Mouse (Mus musculus) cerebellum, adult 11-12 months (tissue): ENCODE data around the gene Dnajc22.

Experiments used
- DNase-seq: peaks from one replicate; pipeline ENCODE4 v3.0.0; 2022

Dnajc22 gene

DNA sequence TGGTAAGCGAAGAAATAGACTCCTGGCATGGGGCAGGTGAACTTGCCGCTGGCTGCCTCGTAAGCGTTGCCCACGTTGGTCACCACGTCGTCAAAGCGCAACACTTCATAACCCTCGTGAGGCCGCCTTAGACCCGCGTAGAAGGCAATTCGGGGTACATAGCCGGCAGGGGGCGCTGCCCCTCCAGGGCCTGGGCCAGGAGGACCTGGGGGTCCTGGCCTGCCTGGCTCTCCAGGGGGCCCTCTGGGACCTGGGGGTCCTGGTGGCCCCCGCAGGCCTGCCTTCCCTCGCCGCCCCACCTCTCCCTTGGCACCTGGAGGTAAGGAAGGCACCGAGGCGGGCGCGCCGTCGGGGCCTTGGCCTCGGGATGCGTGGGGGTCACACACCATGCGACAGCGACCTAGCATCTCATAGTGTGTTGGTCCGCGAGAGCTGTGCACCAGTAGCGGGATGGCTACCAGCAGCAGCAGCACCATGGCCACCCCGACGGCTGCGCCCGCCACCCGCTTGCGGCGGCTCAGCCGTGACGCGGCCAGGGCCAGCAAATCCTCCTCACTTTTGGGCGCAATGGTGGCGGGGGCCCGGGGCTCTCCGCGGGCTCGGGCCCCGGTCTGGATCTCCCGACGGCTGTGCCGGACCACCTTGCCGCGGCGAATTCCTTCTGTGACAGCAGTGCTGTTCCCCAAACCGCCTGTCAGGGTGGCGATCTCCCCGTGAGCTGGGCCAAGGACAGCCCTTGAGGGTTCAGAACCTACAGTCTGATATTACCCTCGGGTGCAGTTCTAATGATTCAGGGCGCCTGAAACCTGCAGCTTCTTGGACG, 5.5 kb upstream of the Dnajc22 start, which contains the start of gene C1ql4:
Gene C1ql4 (minus strand): TSS at position 565 of the 823 bp plus-strand sequence.
- DNase-seq = no peak

DNA sequence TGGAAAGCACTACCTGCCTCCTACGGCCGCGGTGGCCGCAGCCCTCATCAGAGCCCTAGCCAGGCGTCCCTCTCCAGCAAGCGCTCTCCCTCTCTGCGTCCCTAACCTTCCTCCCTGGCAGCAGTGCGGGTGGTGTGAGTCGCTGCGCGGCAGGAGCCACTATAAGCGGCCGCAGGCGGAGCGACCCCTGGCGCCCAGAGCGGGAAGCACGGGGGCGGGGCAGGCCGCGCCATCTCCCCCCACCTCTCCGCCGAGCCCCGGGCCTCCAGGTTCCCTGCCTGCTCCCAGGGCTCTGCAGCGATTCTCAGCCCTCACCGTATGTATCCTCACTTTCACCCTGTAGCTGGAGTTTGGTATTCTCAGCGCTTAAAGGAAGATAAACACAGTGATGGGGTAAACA, 4.7 kb upstream of the Dnajc22 start:
- peak; percentile 52 for DNase-seq

DNA sequence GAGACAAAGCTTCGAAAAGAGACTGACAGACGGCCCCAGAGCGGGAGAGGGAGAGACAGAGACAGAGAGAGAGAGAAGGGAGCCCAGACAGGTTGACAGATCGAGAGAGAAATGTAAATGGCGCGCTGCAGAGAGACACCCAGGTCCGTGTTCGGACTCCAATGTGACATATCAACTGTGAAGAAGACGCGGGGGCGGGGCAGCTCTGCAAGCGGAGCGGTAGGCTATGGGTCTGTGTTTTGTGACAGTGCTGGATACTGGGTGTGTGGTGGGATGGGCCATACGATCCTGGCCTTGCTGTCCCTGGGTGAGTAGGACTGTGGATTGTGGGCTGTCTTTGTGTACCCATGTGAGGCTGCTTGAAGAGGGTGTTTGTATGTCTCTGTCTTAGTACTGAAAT, 3.9 kb upstream of the Dnajc22 start:
- no peak for DNase-seq

DNA sequence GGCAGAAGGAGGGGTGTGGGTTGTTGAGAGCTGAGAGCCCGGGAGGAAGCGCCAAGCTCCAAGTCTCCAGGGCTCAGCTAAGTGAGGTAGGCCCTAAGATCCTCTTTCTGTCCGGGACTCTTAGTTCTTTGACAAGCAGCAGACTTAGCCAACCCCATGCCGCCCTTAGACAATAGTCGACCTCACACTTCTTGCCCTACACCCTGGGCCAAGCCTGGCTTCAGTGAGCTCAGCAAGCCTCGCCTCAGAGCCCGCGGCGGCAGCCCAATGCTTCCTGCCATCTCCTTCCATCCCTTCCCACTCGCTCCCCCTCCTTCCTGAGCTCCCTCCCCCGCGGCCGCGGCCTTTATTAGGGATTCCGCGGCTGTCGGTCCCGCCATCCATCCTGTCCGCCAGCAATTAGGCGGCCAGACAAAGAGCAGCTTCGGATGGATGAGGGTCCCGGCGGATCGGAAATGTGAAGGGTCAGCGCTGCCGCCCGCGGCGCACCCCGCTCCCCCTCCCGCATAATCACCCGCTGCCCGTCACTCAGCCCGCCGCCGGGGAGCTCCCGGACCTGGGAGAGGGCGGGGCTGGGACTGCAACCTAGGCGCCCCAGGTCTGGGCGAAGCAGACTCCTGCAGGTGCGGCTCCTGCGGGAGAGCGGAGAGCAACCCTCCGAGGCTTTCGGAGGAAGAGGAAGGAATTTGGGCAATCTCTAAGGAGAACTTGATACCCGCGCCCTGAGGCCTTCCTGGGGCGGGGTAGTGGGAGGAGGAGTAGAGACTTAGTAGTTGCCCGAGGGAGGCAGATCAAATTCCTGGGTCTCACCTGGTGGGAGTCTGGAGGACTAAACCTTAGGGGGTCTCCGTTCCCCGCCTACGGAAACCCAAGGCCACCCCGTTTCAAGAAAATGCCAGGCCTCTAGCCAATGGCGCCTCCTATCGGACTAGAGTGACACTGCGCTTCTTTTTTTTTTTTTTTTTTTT, 605 bp downstream of the Dnajc22 start:
- DNase-seq = peak; percentile 36

DNA sequence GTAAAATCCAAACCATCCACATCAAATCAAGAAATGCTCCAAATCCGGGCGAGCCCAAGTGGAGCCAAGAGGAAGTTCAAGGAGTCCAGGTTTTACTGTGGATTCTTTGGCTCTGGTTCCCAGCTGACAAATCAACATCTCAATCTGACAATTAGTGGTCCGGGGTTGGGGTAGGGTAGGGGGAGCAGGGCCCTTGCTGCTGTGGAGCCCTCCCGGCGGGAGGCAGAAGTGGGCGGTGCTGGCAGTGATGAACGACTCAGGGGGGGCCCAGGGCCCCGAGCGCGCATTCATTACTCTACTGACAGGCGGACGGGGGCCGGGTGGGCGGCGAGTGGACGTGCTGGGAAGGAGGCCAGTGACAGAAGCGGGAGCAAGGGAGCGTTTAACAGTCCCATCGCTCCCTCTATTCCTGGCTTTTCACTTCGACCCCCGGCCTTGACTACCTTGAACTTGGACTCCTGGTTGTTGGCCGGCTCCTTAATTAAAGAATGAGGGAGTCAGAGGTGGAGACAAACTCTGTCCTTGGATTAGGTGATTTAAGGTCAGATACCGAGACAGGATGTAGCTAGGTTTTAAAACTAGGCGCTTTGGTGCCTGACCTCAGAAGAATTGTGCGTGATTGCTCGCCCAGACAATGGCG, 1.8 kb downstream of the Dnajc22 start:
- DNase-seq = no peak

DNA sequence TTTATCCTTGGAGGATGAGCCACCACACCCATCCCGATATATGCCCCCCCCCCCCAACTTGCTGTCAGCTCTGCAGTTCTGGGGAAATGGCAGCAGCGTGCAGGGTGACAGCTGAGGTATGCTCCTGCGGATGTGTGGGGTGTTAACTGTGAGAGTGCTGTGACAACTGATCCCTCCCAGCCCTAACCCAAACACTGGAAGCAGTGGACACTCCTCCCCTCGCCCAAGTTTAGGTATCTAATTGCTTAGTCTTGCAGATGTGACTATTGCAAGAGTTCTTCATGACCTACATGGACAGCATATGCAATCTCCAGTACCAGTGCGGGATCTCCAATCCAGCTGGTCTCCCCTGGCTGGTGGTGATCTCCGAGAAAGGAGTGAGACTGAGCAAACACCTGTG, 2.4 kb downstream of the Dnajc22 start:
- DNase-seq = no peak

DNA sequence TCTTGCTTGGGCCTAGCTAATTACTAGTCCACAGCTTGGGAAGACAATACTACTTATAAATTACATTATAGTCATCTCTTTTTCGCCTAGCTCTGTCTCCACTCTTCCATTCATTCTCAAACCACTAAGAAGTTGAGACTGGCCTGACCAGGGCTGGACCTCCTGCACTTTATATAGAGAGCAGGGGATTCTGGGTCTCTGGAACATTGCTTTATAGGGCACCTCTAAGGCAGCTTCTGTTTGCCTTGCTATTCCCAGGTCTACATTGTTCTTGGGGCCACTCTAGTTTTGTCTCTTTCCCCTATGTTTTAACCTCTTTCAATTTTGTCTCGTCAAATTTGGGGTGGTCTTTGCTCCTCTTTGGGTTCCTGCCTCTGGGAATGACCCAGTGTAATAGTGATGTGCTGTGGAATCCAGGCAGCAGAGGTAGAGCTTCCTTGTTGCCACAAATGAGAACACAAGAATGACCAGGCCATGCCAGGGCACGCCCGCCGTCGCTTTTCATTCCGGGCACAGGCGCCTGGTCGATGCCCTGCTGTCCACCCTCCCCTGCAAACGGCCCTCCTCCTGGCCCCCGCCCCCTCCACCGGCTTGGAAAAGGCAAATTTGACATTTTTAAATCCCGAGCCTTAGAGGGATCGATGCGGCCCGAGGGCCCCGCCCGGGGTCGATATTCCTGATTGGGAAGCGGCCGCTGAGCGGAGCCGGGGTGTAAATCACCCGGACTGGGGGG, 3.3 kb downstream of the Dnajc22 start:
- DNase-seq = no peak

DNA sequence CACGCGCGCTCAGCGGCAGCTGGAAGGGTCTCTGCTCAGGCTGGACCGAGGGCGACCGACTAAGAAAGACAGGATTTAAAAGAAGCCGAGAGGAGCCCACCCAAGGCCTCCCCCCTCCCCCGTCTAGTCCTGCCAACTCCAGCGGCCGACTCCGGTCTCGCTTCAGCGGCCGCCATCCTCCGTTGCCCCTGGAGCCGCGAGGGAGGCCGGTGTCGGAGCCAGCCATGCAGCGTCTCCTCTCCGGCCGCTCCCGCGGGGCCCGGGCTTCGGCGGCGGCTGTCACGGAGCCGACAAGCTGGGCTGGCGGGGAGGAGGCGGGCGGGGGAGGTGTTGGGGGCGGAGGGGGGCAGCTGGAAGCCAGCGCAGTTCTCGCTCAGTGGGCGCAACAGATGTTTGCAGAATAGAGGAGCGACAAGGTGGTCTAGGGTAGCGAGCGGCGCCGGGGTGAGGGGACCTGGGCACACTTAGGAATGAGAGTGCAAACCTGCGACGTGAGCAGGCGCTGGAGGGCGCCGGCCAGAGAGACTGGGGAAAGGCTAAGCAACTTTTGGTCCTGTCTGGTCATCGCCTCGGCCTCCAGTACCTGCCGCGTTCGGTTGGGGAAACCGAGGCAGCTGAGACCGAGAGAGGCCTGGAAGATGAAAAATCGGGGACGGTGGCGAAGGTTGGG, 4.0 kb downstream of the Dnajc22 start:
- no peak for DNase-seq

DNA sequence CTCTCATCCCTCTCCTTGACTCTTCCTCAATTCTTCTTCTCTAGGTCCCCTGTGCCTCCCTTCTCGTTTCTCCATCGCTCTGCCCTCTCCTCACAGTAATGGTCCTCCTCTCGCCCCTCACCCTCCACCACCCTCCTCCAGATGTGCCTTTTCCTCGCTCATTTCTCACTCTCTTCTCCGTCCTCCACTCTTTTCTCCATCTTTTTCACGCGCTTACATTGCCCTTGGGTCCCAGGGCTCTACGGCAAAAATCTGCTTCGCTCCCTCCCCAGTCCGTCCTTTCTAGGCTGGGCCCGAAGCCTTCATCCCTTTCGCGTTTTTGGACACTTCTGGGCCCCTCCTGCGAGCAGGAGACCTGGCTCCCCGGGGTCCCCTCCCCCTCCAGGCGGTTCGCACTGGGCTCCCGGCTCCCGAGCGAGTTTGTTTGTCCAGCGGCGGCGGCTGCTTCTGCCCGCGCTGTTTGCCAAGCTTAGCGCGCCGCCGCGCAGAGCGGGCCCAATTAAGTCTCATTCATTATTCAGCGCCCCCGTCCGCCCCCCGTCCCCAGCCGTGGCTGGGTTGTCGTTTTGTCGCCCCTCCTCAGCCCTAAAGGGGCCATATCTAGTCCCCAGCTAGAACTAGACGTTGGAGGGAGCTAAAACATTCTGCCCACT, 5.0 kb downstream of the Dnajc22 start:
- DNase-seq = no peak

DNA sequence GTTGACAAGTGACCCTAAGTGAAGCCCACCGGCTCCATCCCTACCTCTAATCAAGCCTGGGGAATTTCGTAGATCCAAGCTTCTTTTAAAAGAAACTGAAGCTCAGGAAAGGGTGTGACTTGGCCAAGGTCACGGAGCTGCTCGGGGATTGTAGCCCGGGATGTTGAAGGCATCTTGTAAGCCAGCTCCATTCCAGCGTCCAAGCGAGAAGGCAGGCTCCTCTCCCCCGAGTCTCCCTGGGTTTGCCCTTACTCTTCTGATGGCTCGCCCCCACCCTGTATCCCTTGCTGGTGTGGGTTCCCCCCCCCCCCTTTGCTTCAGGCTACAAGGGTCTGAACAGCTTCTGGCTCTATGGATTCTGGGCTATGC, 5.5 kb downstream of the Dnajc22 start:
- DNase-seq = no peak

DNA sequence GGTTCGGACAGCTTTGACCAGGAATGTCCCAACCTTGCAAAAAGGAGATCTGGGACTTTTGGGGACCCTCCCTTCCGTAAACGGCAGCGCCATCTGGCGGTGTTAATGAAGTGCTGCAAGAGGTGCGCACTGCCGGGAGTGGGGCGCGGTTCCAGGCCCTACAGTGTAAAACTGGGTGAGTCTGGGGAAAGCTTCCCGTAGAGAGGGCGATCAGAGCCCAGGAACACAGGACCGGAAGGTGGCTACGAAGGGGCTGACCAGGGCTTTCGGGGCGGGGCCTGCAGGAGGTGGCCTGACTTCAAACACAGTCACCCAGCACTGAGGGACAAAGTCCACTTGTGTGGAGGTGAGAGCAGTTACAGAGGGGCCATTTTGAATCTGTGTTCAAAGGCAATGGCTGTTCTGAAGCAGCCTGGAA, 6.2 kb downstream of the Dnajc22 start:
- no peak for DNase-seq

DNA sequence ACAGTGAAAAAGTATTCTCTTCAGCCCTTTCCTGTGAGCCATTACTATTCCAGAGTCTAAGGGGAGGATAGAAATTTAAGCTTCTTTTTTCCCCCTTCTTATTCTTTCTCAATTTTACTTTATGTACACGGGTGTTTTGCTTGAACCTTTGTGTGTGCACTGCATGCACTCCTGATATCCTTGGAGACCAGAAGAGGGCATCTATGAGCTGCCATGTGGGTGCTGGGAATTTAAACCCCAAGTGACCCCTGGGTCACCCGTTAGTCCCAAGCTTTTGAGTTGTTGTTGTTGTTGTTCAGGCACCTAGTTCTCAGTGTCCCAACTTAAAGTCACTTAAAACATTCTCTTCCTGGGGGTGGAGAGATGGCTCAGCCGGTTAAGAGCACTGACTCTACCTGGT, 7.0 kb downstream of the Dnajc22 start:
- DNase-seq = no peak

DNA sequence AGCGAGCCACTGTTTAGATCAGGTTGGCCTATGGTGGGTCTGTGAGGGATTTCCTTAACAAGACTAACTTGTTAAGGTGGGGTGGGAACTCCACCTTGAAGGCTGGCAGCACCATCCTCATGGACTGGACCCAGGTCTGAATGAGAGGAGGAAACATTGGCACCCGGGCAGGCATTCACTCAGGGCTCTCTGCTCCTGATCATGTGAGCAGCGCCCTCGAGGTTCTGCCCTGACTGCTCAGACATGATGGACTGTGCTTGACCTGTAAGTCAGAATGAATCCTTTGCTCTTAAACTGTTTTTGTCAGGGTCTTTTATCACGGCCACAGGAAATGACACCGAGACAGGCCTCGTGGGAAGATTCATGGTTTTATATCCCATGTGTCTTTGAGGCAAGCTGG, 12.3 kb downstream of the Dnajc22 start:
- no peak for DNase-seq

DNA sequence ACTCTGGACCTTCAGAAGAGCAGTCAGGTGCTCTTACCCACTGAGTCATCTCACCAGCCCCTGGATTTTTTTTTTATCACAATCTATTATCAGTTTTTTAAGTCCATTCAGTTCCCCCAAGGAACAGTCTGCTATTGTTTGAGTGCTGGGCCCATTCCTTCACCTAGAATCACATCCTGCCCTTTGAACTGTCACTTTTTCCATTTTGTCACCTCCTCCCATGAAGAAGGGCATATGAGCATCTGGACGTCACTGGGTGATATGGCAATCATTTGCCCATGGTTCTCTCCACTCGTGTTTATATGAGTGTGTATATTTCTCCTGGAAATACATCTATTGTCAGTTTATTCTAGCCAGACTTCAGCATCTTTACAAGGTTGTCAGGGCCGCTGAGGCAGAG, 14.9 kb downstream of the Dnajc22 start:
- DNase-seq = no peak

DNA sequence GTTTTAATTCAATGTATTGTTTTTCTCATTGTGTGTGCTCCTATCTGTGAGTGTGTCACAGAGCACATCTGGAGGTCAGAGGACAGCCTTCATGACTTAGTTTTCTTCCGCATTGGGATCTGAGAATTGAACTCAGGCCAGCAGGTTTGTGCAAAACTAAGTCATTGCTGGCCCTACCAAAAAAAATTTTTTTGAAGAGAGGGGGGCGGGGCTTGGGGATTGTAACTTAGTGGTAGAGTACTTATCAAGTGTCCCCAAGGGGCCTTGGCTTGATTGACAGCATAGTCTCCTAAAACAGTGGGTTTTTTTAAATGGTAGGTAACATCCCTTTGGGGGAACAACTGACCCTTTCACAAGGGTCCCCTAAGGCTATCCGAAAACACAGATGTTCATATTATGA, 18.2 kb downstream of the Dnajc22 start:
- no peak for DNase-seq

DNA sequence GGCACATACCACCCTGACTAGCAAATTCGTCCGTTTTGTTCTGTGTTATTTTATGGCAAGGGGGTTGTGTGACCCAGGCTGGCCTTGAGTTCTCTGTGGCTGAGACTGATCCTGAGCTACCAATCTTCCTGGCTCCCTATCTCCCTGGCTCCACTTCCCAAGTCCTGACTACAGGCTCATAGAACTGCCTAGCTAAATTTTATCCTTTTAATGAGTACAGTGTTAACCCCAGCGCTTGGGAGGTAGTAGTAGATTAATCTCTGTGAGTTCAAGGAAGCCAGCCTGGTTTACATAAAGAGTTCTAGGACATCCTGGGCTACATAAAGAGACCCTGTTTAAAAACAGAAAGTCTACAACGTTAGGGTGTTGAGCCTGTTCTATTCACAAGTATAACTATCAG, 18.8 kb downstream of the Dnajc22 start:
- no peak for DNase-seq

DNA sequence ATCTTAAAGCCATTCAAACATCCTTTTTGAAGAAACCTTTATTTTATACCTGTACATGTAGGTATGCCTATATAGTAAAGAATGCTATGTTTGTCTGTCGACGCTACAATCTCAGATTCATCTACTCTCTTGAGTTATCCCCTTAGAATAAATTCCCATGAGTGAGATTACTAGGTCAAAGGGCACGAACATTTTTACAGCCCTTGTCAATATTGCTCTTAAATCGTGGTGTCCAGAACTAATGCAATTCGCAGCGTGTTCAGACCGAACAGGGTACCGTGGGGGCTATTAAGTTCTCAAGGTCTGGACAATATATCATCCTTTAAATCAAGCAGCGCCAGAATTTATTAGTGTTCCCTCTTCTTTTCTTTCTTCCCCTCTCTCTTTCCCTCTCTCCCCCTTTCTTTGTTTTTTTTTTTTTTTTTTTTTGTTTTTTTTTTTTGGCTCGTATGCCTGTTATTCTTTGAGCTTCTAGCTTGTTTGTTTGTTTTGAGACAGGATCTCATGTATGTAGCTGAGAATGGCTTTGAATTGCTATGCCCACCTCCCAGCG, 19.9 kb downstream of the Dnajc22 start:
- no peak for DNase-seq

DNA sequence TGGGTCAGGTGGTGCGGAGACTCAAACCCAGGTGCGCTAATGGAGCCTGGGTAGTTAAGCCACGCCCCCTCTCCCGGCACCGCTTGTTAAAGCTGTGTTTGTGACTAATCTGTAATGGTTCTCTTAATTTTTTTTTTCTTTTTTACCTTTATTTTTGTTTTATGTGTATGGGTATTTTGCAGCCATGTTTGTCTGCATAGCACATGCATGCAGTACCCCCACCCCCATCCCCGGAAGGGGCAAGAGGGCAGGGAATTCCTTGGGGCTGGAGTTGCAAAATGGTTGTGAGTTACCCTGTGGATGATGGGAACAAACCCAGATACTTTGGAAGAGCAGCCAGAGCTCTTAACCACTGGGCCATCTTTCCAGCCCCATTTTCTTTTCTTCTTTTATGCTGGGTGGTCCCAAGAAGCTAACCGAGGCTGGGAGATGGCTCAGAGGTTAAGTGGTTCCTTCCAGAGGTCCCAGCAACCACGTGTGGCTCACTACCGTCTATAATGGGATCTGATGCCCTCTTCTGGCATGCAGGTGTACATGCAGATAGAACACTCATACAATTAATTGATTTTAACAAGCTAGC, 20.5 kb downstream of the Dnajc22 start:
- no peak for DNase-seq

DNA sequence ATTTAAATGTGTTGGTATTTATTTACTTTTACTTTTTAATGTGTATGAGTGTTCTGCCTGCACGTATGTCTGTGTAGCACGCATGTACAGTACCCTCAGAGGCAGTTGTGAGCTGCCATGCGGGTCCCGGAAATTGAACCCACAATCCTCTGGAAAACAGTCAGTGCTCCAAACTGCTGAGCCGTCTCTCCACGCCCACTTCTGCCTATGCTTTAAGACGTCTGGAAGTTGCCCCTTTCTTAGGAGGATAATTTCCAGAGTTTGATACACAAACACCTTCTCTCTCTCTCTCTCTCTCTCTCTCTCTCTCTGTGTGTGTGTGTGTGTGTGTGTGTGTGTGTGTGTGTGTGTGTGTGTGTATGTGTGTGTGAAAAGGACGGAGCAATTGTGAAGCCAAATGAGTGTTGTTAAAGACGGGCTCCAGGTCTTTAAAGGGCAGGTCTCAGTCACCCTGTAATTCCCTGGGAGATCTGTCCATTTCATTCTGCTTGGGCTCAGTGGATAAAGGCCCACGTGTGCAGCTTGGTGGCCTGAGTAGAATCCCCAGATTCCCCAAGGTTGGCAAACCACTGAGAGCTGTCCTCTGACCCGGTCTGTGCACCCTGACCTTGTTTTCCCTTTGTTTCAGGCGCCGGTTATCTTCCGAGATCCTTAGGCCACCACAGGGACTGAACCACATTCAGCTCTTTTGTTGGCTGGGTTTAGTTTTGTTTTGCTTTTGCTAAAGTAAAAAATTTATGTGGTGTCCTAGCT, 21.5 kb downstream of the Dnajc22 start:
- no peak for DNase-seq

DNA sequence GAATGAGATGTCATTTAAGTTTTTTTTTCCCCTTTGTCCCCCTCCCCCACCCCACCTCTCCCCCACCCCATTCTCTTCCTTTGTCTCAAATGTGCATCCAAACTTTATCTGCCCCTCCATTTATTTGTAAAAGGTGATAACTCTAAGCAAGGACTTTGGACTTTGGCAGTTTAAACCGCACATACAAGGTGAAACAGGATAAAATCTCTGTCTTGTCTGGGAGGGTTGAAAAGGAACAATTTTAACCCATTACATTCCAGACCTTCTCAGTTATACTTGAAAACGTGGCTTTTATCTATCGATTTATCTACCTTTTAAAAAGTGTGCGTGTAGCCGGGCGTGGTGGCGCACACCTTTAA, 22.1 kb downstream of the Dnajc22 start:
- no peak for DNase-seq
